Mouse (Mus musculus): ENCODE measurements around the gene Zmynd10. TPM values are rescaled to one million over a fixed set of nuclear protein-coding genes. Genes with fewer than 3 reads are reported as not detected.

The Zmynd10 gene
- polyA plus RNA-seq, 1 experiment from 2014 or later: 4.0 TPM

Other genes with a start within 250 kb of the Zmynd10 start
- gene Hemk1, start 208.9 kb upstream of the Zmynd10 start, polyA plus RNA-seq (2015; fragmentation: Nextera tagmentation; extraction: Ambion mirVana): 17.0 and 17.4 TPM in 2 replicates
- gene 6430571L13Rik, start 206.7 kb upstream of the Zmynd10 start, polyA plus RNA-seq (2015; fragmentation: Nextera tagmentation; extraction: Ambion mirVana): 7.8 and 8.3 TPM in 2 replicates
- gene Cacna2d2, start 147.7 kb upstream of the Zmynd10 start, polyA plus RNA-seq (2015; fragmentation: Nextera tagmentation; extraction: Ambion mirVana): 7.6 and 8.3 TPM in 2 replicates
- gene Tmem115, start 13.4 kb upstream of the Zmynd10 start, polyA plus RNA-seq (2015; fragmentation: Nextera tagmentation; extraction: Ambion mirVana): 44.7 and 46.0 TPM in 2 replicates
- gene Cyb561d2, start 5.1 kb upstream of the Zmynd10 start, polyA plus RNA-seq (2015; fragmentation: Nextera tagmentation; extraction: Ambion mirVana): 38.9 and 39.1 TPM in 2 replicates
- 68.6 and 71.1 TPM in 2 replicates for gene Nprl2, start 5.1 kb upstream of the Zmynd10 start, polyA plus RNA-seq (2015; fragmentation: Nextera tagmentation; extraction: Ambion mirVana)
- gene Rassf1, start 4.3 kb downstream of the Zmynd10 start, polyA plus RNA-seq (2015; fragmentation: Nextera tagmentation; extraction: Ambion mirVana): 36.7 and 36.9 TPM in 2 replicates
- 105 and 108 TPM in 2 replicates for gene Tusc2, start 16.0 kb downstream of the Zmynd10 start, polyA plus RNA-seq (2015; fragmentation: Nextera tagmentation; extraction: Ambion mirVana)
- 80.4 and 87.1 TPM in 2 replicates for gene Hyal2, start 20.6 kb downstream of the Zmynd10 start, polyA plus RNA-seq (2015; fragmentation: Nextera tagmentation; extraction: Ambion mirVana)
- 7.4 and 8.4 TPM in 2 replicates for gene Hyal1, start 29.6 kb downstream of the Zmynd10 start, polyA plus RNA-seq (2015; fragmentation: Nextera tagmentation; extraction: Ambion mirVana)
- 14.1 and 16.5 TPM in 2 replicates for gene Naa80, start 31.6 kb downstream of the Zmynd10 start, polyA plus RNA-seq (2015; fragmentation: Nextera tagmentation; extraction: Ambion mirVana)
- gene Hyal3, start 33.5 kb downstream of the Zmynd10 start, polyA plus RNA-seq (2015; fragmentation: Nextera tagmentation; extraction: Ambion mirVana): 1.3 and 1.6 TPM in 2 replicates
- gene Ifrd2, start 40.3 kb downstream of the Zmynd10 start, polyA plus RNA-seq (2015; fragmentation: Nextera tagmentation; extraction: Ambion mirVana): 11.8 and 14.1 TPM in 2 replicates
- 3.4 and 4.2 TPM in 2 replicates for gene Sema3b, start 61.9 kb downstream of the Zmynd10 start, polyA plus RNA-seq (2015; fragmentation: Nextera tagmentation; extraction: Ambion mirVana)
- 335 and 338 TPM in 2 replicates for gene Gnai2, start 88.1 kb downstream of the Zmynd10 start, polyA plus RNA-seq (2015; fragmentation: Nextera tagmentation; extraction: Ambion mirVana)
- 25.3 and 26.2 TPM in 2 replicates for gene Slc38a3, start 122.2 kb downstream of the Zmynd10 start, polyA plus RNA-seq (2015; fragmentation: Nextera tagmentation; extraction: Ambion mirVana)
- 1.8 TPM in 2 replicates for gene Gnat1, start 132.4 kb downstream of the Zmynd10 start, polyA plus RNA-seq (2015; fragmentation: Nextera tagmentation; extraction: Ambion mirVana)
- gene Sema3f, start 163.2 kb downstream of the Zmynd10 start, polyA plus RNA-seq (2015; fragmentation: Nextera tagmentation; extraction: Ambion mirVana): 16.4 and 17.0 TPM in 2 replicates
- 277 and 286 TPM in 2 replicates for gene Rbm5, start 223.7 kb downstream of the Zmynd10 start, polyA plus RNA-seq (2015; fragmentation: Nextera tagmentation; extraction: Ambion mirVana)